Mouse (Mus musculus) cortical plate, adult 2 months (tissue): ENCODE data around the gene Ggnbp2.

Source experiments
- CTCF ChIP-seq: fragments of 200-500 bp; IDR thresholded peaks from 2 replicates; pipeline ENCODE4 v1.5.1; 2011; ENCODE audit warnings: mild to moderate bottlenecking, control low read depth, low read length; ENCODE audit not compliant: insufficient read depth; ENCODE audit errors: extremely low read depth
- POLR2A ChIP-seq: fragments of 200-500 bp; IDR thresholded peaks from 2 replicates; pipeline ENCODE4 v1.6.1; 2011; ENCODE audit warnings: mild to moderate bottlenecking, low read length, control low read depth; ENCODE audit not compliant: insufficient read depth; ENCODE audit errors: extremely low read depth

GRCm38 (mm10) chr11:84817362-84817761 is 53.3 kb downstream of the Ggnbp2 start:
- TF ChIP-seq POLR2A (no peak), CTCF (no peak)
